Mouse (Mus musculus) C2C12 (cell line): Measurements from ENCODE around the gene Stx19. TPM values are rescaled to one million over a fixed set of nuclear protein-coding genes. Genes with fewer than 3 reads are reported as not detected.
A peak's percentile ranks its signal among the peaks of the same experiment; 100 is the strongest.

Experiments
- H3K27me3 ChIP-seq: one replicate; pipeline ENCODE4 v1.6.1; 2011; ENCODE audit not compliant: control insufficient read depth, insufficient read depth, insufficient read length
- H3K36me3 ChIP-seq: one replicate; pipeline ENCODE4 v1.6.1; 2011; ENCODE audit not compliant: control insufficient read depth, insufficient read depth
- H3K4me3 ChIP-seq: one replicate; pipeline ENCODE4 v1.5.1; 2011; ENCODE audit warnings: mild to moderate bottlenecking, control low read depth; ENCODE audit not compliant: poor library complexity, insufficient read depth, severe bottlenecking
- H3K79me2 ChIP-seq: one replicate; pipeline ENCODE4 v1.6.1; 2011; ENCODE audit not compliant: control insufficient read depth, insufficient read depth
- H3K79me3 ChIP-seq: one replicate; pipeline ENCODE4 v1.6.1; 2011; ENCODE audit warnings: low read depth, control low read depth
- H3ac ChIP-seq: one replicate; pipeline ENCODE3; 2011; ENCODE audit warnings: low read depth; ENCODE audit not compliant: control insufficient read depth, insufficient read length
- CEBPB ChIP-seq: IDR thresholded peaks from one replicate; pipeline ENCODE4 v1.6.1; 2011; ENCODE audit warnings: low read depth, mild to moderate bottlenecking, control low read depth, moderate library complexity
- CTCF ChIP-seq: IDR thresholded peaks from one replicate; pipeline ENCODE4 v1.5.1; 2011; ENCODE audit not compliant: control insufficient read depth, insufficient read depth, insufficient read length
- FOSL1 ChIP-seq: IDR thresholded peaks from one replicate; pipeline ENCODE4 v1.8.0; 2011; ENCODE audit warnings: mild to moderate bottlenecking, low read length; ENCODE audit not compliant: poor library complexity, insufficient read depth, severe bottlenecking
- MAX ChIP-seq: IDR thresholded peaks from one replicate; pipeline ENCODE4 v1.6.1; 2011; ENCODE audit warnings: mild to moderate bottlenecking, control low read depth
- MYOD1 ChIP-seq: IDR thresholded peaks from one replicate; pipeline ENCODE4 v1.6.1; 2011; ENCODE audit warnings: low read depth; ENCODE audit not compliant: control insufficient read depth, insufficient read length
- MYOG ChIP-seq: IDR thresholded peaks from one replicate; pipeline ENCODE4 v1.6.1; 2011; ENCODE audit not compliant: control insufficient read depth, insufficient read length; ENCODE audit errors: extremely low read depth
- USF1 ChIP-seq: IDR thresholded peaks from one replicate; pipeline ENCODE4 v1.6.1; 2011; ENCODE audit warnings: low read depth, mild to moderate bottlenecking, control low read depth, moderate library complexity
- polyA plus RNA-seq: library from polyadenylated mRNA; unstranded; fragments of >200 nt; fragmentation: generic; extraction: Trizol; gene quantifications from one replicate; pipeline ENCODE4 v1.2.1, GENCODE M21; 2012; ENCODE audit warnings: missing spikeins

Stx19 gene
- polyA plus RNA-seq, 1 experiment, result 0.01 TPM

GRCm38 (mm10) chr16:62854191-62855068 lies 40.0 kb downstream of the Stx19 start, which contains the start of gene Pros1:
TSS of gene Pros1 (plus strand) at chr16:62854307.
- Histone ChIP-seq H3K36me3 (no peaks in the 10 kb centered on the region), H3ac (peak within 1 kb of the TSS; percentile 74), H3K27me3 (no peaks in the 10 kb centered on the region), H3K79me2 (no peaks in the 10 kb centered on the region), H3K79me3 (no peaks in the 10 kb centered on the region), H3K4me3 (peak within 1 kb of the TSS; percentile 41)
- TF ChIP-seq CEBPB (no peak), FOSL1 (no peak), MYOG (no peak), MYOD1 (no peak), USF1 (no peak), MAX (no peak)

GRCm38 (mm10) chr16:62855385-62855784 lies 40.9 kb downstream of the Stx19 start:
- Histone ChIP-seq H3K4me3 (no peak overlapping the region), H3K27me3 (no peaks in the 10 kb centered on the region), H3K79me2 (no peaks in the 10 kb centered on the region), H3ac (no peak overlapping the region), H3K79me3 (no peaks in the 10 kb centered on the region), H3K36me3 (no peaks in the 10 kb centered on the region)
- no peak for TF ChIP-seq CTCF
- no peak for TF ChIP-seq MYOG
- no peak for TF ChIP-seq FOSL1
- TF ChIP-seq USF1, result no peak
- TF ChIP-seq MAX, result no peak
- no peak for TF ChIP-seq MYOD1
- TF ChIP-seq CEBPB, result no peak

- Histone ChIP-seq H3ac (no peak overlapping the region), H3K79me3 (no peaks in the 10 kb centered on the region), H3K4me3 (no peak overlapping the region), H3K27me3 (no peaks in the 10 kb centered on the region), H3K36me3 (no peaks in the 10 kb centered on the region), H3K79me2 (no peaks in the 10 kb centered on the region)
- no peak for TF ChIP-seq MYOG
- no peak for TF ChIP-seq CTCF
- TF ChIP-seq USF1, result no peak
- no peak for TF ChIP-seq FOSL1
- no peak for TF ChIP-seq MYOD1
- TF ChIP-seq MAX, result no peak
- TF ChIP-seq CEBPB, result no peak
These were observed 41.8 kb downstream of the Stx19 start for GRCm38 (mm10) chr16:62856273-62856672.

- Histone ChIP-seq H3ac (no peak overlapping the region), H3K79me3 (no peaks in the 10 kb centered on the region), H3K4me3 (no peak overlapping the region), H3K27me3 (no peaks in the 10 kb centered on the region), H3K36me3 (no peaks in the 10 kb centered on the region), H3K79me2 (no peaks in the 10 kb centered on the region)
- TF ChIP-seq USF1 (no peak), FOSL1 (no peak), CTCF (no peak), CEBPB (no peak), MYOG (no peak), MYOD1 (no peak), MAX (no peak)
These were observed 43.0 kb downstream of the Stx19 start for GRCm38 (mm10) chr16:62857498-62857897.

- H3ac ChIP-seq, result no peak overlapping the region
- H3K4me3 ChIP-seq, result no peak overlapping the region
- no peaks in the 10 kb centered on the region for H3K36me3 ChIP-seq
- no peak for TF ChIP-seq FOSL1
- TF ChIP-seq CTCF, result no peak
- no peak for TF ChIP-seq MYOD1
- TF ChIP-seq USF1, result no peak
- no peak for TF ChIP-seq MYOG
- no peak for TF ChIP-seq MAX
- TF ChIP-seq CEBPB, result no peak
- H3K79me3 ChIP-seq, result no peaks in the 10 kb centered on the region
- no peaks in the 10 kb centered on the region for H3K27me3 ChIP-seq
- no peaks in the 10 kb centered on the region for H3K79me2 ChIP-seq
These were observed 43.5 kb downstream of the Stx19 start for GRCm38 (mm10) chr16:62858018-62858417.

- Histone ChIP-seq H3K4me3 (no peak overlapping the region), H3K36me3 (no peaks in the 10 kb centered on the region), H3K79me3 (no peaks in the 10 kb centered on the region), H3K27me3 (no peaks in the 10 kb centered on the region), H3ac (no peak overlapping the region), H3K79me2 (no peaks in the 10 kb centered on the region)
- TF ChIP-seq MYOG, result no peak
- TF ChIP-seq CTCF, result no peak
- no peak for TF ChIP-seq CEBPB
- no peak for TF ChIP-seq USF1
- no peak for TF ChIP-seq MYOD1
- no peak for TF ChIP-seq MAX
- no peak for TF ChIP-seq FOSL1
These were observed 45.7 kb downstream of the Stx19 start for GRCm38 (mm10) chr16:62860140-62860539.
